Mouse (Mus musculus) MEL (cell line): Measurements from ENCODE around the gene Armcx5. TPM values are rescaled to one million over a fixed set of nuclear protein-coding genes. Genes with fewer than 3 reads are reported as not detected.

Experiments
- DNase-seq: peaks from one replicate; pipeline ENCODE4 v3.0.0; 2011; ENCODE audit warnings: low read depth, low spot score
- H3K27ac ChIP-seq: 2 replicates; pipeline ENCODE4 v1.5.1; 2012; ENCODE audit warnings: low read depth, mild to moderate bottlenecking, control low read depth, low read length, moderate library complexity; ENCODE audit not compliant: control insufficient read depth
- H3K27me3 ChIP-seq, 2 experiments: fragments of 150-350 bp in 1 of 2; sonication (generic) in 1 of 2; 2 replicates each; pipeline ENCODE4 v1.6.1; 2012; ENCODE audit warnings: low read length in 2 of 2, mild to moderate bottlenecking in 2 of 2, improper control_type of control experiment in 1 of 2, moderate library complexity in 1 of 2; ENCODE audit not compliant: insufficient read depth in 2 of 2, control insufficient read depth in 1 of 2
- H3K36me3 ChIP-seq, 2 experiments: 2 replicates each; pipeline ENCODE4 v1.6.1; 2012 to 2014; ENCODE audit warnings: low read length in 2 of 2, improper control_type of control experiment in 1 of 2, inconsistent platforms in 1 of 2, mild to moderate bottlenecking in 1 of 2; ENCODE audit not compliant: insufficient read depth in 2 of 2, control insufficient read depth in 1 of 2
- H3K4me1 ChIP-seq, 2 experiments: fragments of 150-350 bp in 1 of 2; sonication (generic) in 1 of 2; 2 replicates each; pipeline ENCODE4 v1.6.1; 2012; ENCODE audit warnings: low read length in 2 of 2, improper control_type of control experiment in 1 of 2, mild to moderate bottlenecking in 1 of 2; ENCODE audit not compliant: insufficient read depth in 2 of 2, control insufficient read depth in 1 of 2
- H3K4me3 ChIP-seq, 2 experiments: fragments of 150-350 bp in 1 of 2; sonication (generic) in 1 of 2; 2 replicates each; pipeline ENCODE4 v1.5.1; 2012; ENCODE audit warnings: low read depth in 2 of 2, low read length in 2 of 2, mild to moderate bottlenecking in 2 of 2, moderate library complexity in 2 of 2, control low read depth in 1 of 2, improper control_type of control experiment in 1 of 2; ENCODE audit not compliant: control insufficient read depth in 1 of 2, insufficient read depth in 1 of 2
- H3K79me2 ChIP-seq: 2 replicates; pipeline ENCODE4 v1.6.1; 2012; ENCODE audit warnings: mild to moderate bottlenecking, low read length, moderate library complexity; ENCODE audit not compliant: control insufficient read depth, poor library complexity, insufficient read depth
- H3K9ac ChIP-seq: 2 replicates; pipeline ENCODE4 v1.6.1; 2012; ENCODE audit warnings: low read depth, mild to moderate bottlenecking, control low read depth, low read length, moderate library complexity; ENCODE audit not compliant: control insufficient read depth, poor library complexity, severe bottlenecking
- H3K9me3 ChIP-seq: fragments of 150-350 bp; sonication (generic); replicated peaks from 2 replicates; pipeline ENCODE4 v1.6.1; 2012; ENCODE audit warnings: mild to moderate bottlenecking, low read length, improper control_type of control experiment, moderate library complexity; ENCODE audit not compliant: insufficient read depth
- CHD2 ChIP-seq: IDR thresholded peaks from 2 replicates; pipeline ENCODE4 v1.6.1; 2011; ENCODE audit warnings: low read length, improper control_type of control experiment
- ELF1 ChIP-seq: IDR thresholded peaks from 2 replicates; pipeline ENCODE4 v1.6.1; 2014; ENCODE audit warnings: low read depth, mild to moderate bottlenecking, inconsistent platforms, low read length, improper control_type of control experiment, moderate library complexity
- HCFC1 ChIP-seq: IDR thresholded peaks from 2 replicates; pipeline ENCODE4 v1.6.1; 2012; ENCODE audit warnings: low read depth, mild to moderate bottlenecking, inconsistent platforms, low read length, improper control_type of control experiment, moderate library complexity
- JUND ChIP-seq: IDR thresholded peaks from 2 replicates; pipeline ENCODE4 v1.6.1; 2011; ENCODE audit warnings: low read depth, mild to moderate bottlenecking, improper control_type of control experiment, low read length
- KAT2A ChIP-seq: conservative IDR thresholded peaks from 2 replicates; pipeline ENCODE4 v1.6.1; 2012; ENCODE audit warnings: low read depth, low read length, improper control_type of control experiment, inconsistent platforms
- MAFK ChIP-seq: IDR thresholded peaks from 2 replicates; pipeline ENCODE4 v1.6.1; 2011; ENCODE audit warnings: low read depth, mild to moderate bottlenecking, low read length, improper control_type of control experiment, borderline replicate concordance
- MAX ChIP-seq: IDR thresholded peaks from 2 replicates; pipeline ENCODE4 v1.6.1; 2011; ENCODE audit warnings: low read length, improper control_type of control experiment
- MAZ ChIP-seq: IDR thresholded peaks from 2 replicates; pipeline ENCODE4 v1.6.1; 2012; ENCODE audit warnings: low read depth, mild to moderate bottlenecking, inconsistent platforms, low read length, improper control_type of control experiment
- MEF2A ChIP-seq: IDR thresholded peaks from 2 replicates; pipeline ENCODE4 v1.6.1; 2014; ENCODE audit warnings: low read depth, mild to moderate bottlenecking, inconsistent platforms, low read length, improper control_type of control experiment; ENCODE audit not compliant: poor library complexity, insufficient replicate concordance, severe bottlenecking; ENCODE audit errors: extremely low read depth
- NELFE ChIP-seq: IDR thresholded peaks from 2 replicates; pipeline ENCODE4 v1.6.1; 2011; ENCODE audit warnings: low read depth, low read length, improper control_type of control experiment
- POLR2AphosphoS2 ChIP-seq: IDR thresholded peaks from 2 replicates; pipeline ENCODE4 v1.6.1; 2011; ENCODE audit warnings: low read length, improper control_type of control experiment
- TAL1 ChIP-seq: IDR thresholded peaks from 2 replicates; pipeline ENCODE4 v1.6.1; 2012; ENCODE audit warnings: mild to moderate bottlenecking, inconsistent platforms, low read length, moderate library complexity, mixed read lengths
- TBP ChIP-seq: IDR thresholded peaks from 2 replicates; pipeline ENCODE4 v1.8.0; 2011; ENCODE audit warnings: low read depth, low read length, improper control_type of control experiment
- TCF12 ChIP-seq: IDR thresholded peaks from 2 replicates; pipeline ENCODE4 v1.6.1; 2014; ENCODE audit warnings: low read depth, mild to moderate bottlenecking, inconsistent platforms, low read length, improper control_type of control experiment, moderate library complexity
- UBTF ChIP-seq: IDR thresholded peaks from 2 replicates; pipeline ENCODE4 v1.6.1; 2012; ENCODE audit warnings: low read depth, mild to moderate bottlenecking, inconsistent platforms, low read length, improper control_type of control experiment, moderate library complexity, borderline replicate concordance; ENCODE audit not compliant: insufficient read depth
- USF1 ChIP-seq: IDR thresholded peaks from 2 replicates; pipeline ENCODE4 v1.6.1; 2014; ENCODE audit warnings: low read depth, mild to moderate bottlenecking, inconsistent platforms, low read length, improper control_type of control experiment, moderate library complexity
- ZMIZ1 ChIP-seq: IDR thresholded peaks from 2 replicates; pipeline ENCODE4 v1.6.1; 2012; ENCODE audit warnings: low read depth, mild to moderate bottlenecking, inconsistent platforms, low read length, improper control_type of control experiment, moderate library complexity
- polyA plus RNA-seq, 2 experiments: library from polyadenylated mRNA; stranded (reverse) in 1 of 2; unstranded in 1 of 2; fragments of >175 nt in 1 of 2; fragments of >200 nt in 1 of 2; gene quantifications; 2 replicates each; pipeline versions ENCODE4 v1.2.1 to v1.2.4; 2012; ENCODE audit warnings: low replicate concordance in 2 of 2, low read depth in 1 of 2; ENCODE audit not compliant: insufficient read length in 2 of 2, insufficient read depth in 1 of 2, missing spikeins in 1 of 2
- total RNA-seq: library from RNA; depleted of rRNA; stranded (reverse); fragments of 300-350 nt; gene quantifications from 2 replicates; pipeline ENCODE4 v1.2.3, GENCODE M21; 2012

The Armcx5 gene
- total and polyA plus RNA-seq, 3 experiments, result 8.6 TPM; not detected in 1

GRCm38 (mm10) chrX:135693633-135694032, 48.9 kb upstream of the Armcx5 start, which contains the start of gene Tcp11x2:
Tcp11x2 (minus strand) TSS chrX:135693790.
- Histone ChIP-seq H3K27me3 (no peaks in the 10 kb centered on the region), H3K9ac (no peak within 1 kb of the TSS)
- no peak for TF ChIP-seq TCF12
- no peak for TF ChIP-seq CHD2
- TF ChIP-seq MAX, result no peak
- no peak for TF ChIP-seq HCFC1
- TF ChIP-seq POLR2AphosphoS2, result no peak
- no peak for TF ChIP-seq NELFE
- TF ChIP-seq TBP, result no peak
- no peak for TF ChIP-seq ZMIZ1
- no peak for TF ChIP-seq KAT2A
- TF ChIP-seq ELF1, result no peak
- no peak for TF ChIP-seq JUND
- no peak for TF ChIP-seq UBTF
- TF ChIP-seq, all 39 proteins: peak for 0
- Histone ChIP-seq H3K27ac (no peak within 1 kb of the TSS), H3K9me3 (no peaks in the 10 kb centered on the region), H3K4me3 (no peak within 1 kb of the TSS), H3K4me1 (no peaks in the 10 kb centered on the region), H3K79me2 (no peaks in the 10 kb centered on the region), H3K36me3 (no peaks in the 10 kb centered on the region)
- DNase-seq, result no peak

- no peak overlapping the region for H3K4me3 ChIP-seq
- H3K36me3 ChIP-seq, result no peaks in the 10 kb centered on the region
- H3K9me3 ChIP-seq, result no peaks in the 10 kb centered on the region
- TF ChIP-seq ELF1 (no peak), TBP (no peak), ZMIZ1 (no peak), MAZ (no peak), MEF2A (no peak), MAFK (peak; percentile 70; the same call in 1 of the 2 replicates), USF1 (no peak)
- H3K9ac ChIP-seq, result no peak overlapping the region
- DNase-seq, result no peak
- no peaks in the 10 kb centered on the region for H3K27me3 ChIP-seq
- no peaks in the 10 kb centered on the region for H3K4me1 ChIP-seq
- H3K79me2 ChIP-seq, result no peaks in the 10 kb centered on the region
- H3K27ac ChIP-seq, result no peak overlapping the region
Observed at GRCm38 (mm10) chrX:135703111-135703510, 39.4 kb upstream of the Armcx5 start.

GRCm38 (mm10) chrX:135704349-135704748, 38.2 kb upstream of the Armcx5 start:
- Histone ChIP-seq H3K9ac (no peak overlapping the region), H3K9me3 (no peaks in the 10 kb centered on the region), H3K4me3 (no peak overlapping the region), H3K36me3 (no peaks in the 10 kb centered on the region), H3K79me2 (no peaks in the 10 kb centered on the region), H3K27me3 (no peaks in the 10 kb centered on the region), H3K4me1 (no peaks in the 10 kb centered on the region), H3K27ac (no peak overlapping the region)
- no peak for DNase-seq
- TF ChIP-seq TAL1 (no peak), TCF12 (no peak)
